Mouse (Mus musculus) spleen, postnatal 4 days (tissue): ENCODE measurements around the gene Setd3.

Experiments used
- DNase-seq, 2 experiments: peaks; one replicate each; pipeline ENCODE4 v3.0.0; 2022; ENCODE audit warnings: low spot score in 2 of 2

Setd3 gene

GRCm38 (mm10) chr12:108072907-108073306 is 106.2 kb downstream of the Setd3 start:
- no peak for DNase-seq

- DNase-seq = no peak
Measured at GRCm38 (mm10) chr12:108070685-108071662, 108.1 kb downstream of the Setd3 start.

- no peak for DNase-seq
Measured at GRCm38 (mm10) chr12:108069504-108069903, 109.6 kb downstream of the Setd3 start.

GRCm38 (mm10) chr12:108067811-108068375 is 111.2 kb downstream of the Setd3 start:
- no peak for DNase-seq

GRCm38 (mm10) chr12:108067231-108067630 is 111.9 kb downstream of the Setd3 start:
- no peak for DNase-seq

GRCm38 (mm10) chr12:108064396-108064998 is 114.6 kb downstream of the Setd3 start:
- no peak for DNase-seq

- no peak for DNase-seq
Measured at GRCm38 (mm10) chr12:108063986-108064385, 115.1 kb downstream of the Setd3 start.

GRCm38 (mm10) chr12:108062137-108062536 is 117.0 kb downstream of the Setd3 start:
- DNase-seq = no peak

- no peak for DNase-seq
Measured at GRCm38 (mm10) chr12:108061661-108062060, 117.5 kb downstream of the Setd3 start.
